10 mouse cellular contexts compared by ENCODE assay signal in the genomic region with DNA sequence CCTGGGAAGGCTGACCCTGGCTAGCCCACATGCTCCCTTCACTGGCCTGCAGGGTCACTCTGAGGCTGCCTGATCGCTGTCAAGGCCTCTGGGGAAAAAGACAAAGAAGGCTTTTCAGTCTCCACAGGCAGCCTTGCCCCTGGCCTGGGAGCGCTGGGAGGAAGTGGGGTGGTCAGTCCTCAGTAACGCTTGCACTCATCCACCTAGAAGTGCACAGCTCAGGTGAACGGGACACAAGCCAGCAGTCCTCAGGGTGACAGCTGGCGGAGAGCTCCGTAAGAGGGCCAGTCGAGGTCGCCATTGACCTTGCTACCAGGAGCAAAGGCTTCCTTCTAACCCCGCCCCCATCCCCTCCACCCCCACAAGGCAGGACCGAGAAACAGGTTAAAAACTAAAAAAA. TPM values are rescaled to one million over a fixed set of nuclear protein-coding genes. Genes with fewer than 3 reads are reported as not detected.
DNase-seq lines count a peak whose midpoint lies in the region; ATAC-seq and TF ChIP-seq lines count a peak whose summit lies in the region.
"Had no signal": no experiment of that assay in that cellular context is flagged by ENCODE, and none has a peak within 500 bp of the region (broad histone marks: within the 10 kb centered on the region; RNA-seq: fewer than 3 reads in every experiment).

No protein-coding gene starts in this region.

- no peaks in the 10 kb centered on the region for H3K27me3 ChIP-seq in hindbrain, embryonic 12.5 days
- H3K27me3 ChIP-seq in hindbrain, embryonic 16.5 days (replicated peaks; ENCODE audit: control insufficient read depth, insufficient read depth, low read length): peaks cover 3% of the 10 kb centered on the region; the same call in 1 of the 2 replicates
- no peaks in the 10 kb centered on the region for H3K27me3 ChIP-seq in Patski
- H3K27me3 ChIP-seq in embryonic facial prominence, embryonic 12.5 days: no peaks in the 10 kb centered on the region
- no peaks in the 10 kb centered on the region for H3K27me3 ChIP-seq in limb, embryonic 14.5 days (ENCODE audit: control insufficient read depth, insufficient read depth, low read length)
- no peaks in the 10 kb centered on the region for H3K27me3 ChIP-seq in intestine, embryonic 15.5 days (replicated peaks)
- H3K27me3 ChIP-seq: liver, embryonic 12.5 days had no signal

- no peak overlapping the region for H3K4me3 ChIP-seq in hindbrain, embryonic 12.5 days
- H3K4me3 ChIP-seq in hindbrain, embryonic 16.5 days (ENCODE audit: low read length): no peak overlapping the region
- no peak overlapping the region for H3K4me3 ChIP-seq in embryonic facial prominence, embryonic 12.5 days
- H3K4me3 ChIP-seq in limb, embryonic 14.5 days (replicated peaks; ENCODE audit: low read length): no peak overlapping the region
- no peak overlapping the region for H3K4me3 ChIP-seq in intestine, embryonic 15.5 days (replicated peaks)
- H3K4me3 ChIP-seq: liver, embryonic 12.5 days had no signal

- no peak for TF ChIP-seq POLR2A in limb, embryonic 14.5 days (IDR thresholded peaks at IDR 0.05; ENCODE audit: borderline replicate concordance, extremely low read depth, insufficient read depth, insufficient read length)

- CTCF ChIA-PET in Patski (lab: Charles Lee): no interaction called here

- peaks cover 14% of the 10 kb centered on the region for H3K4me1 ChIP-seq in hindbrain, embryonic 12.5 days
- peaks cover 3% of the 10 kb centered on the region; the same call in 1 of the 2 replicates for H3K4me1 ChIP-seq in hindbrain, embryonic 16.5 days (ENCODE audit: control insufficient read depth, insufficient read depth, low read depth, low read length)
- H3K4me1 ChIP-seq in embryonic facial prominence, embryonic 12.5 days: peaks cover 17% of the 10 kb centered on the region
- peaks cover 16% of the 10 kb centered on the region for H3K4me1 ChIP-seq in limb, embryonic 14.5 days (ENCODE audit: control insufficient read depth, insufficient read depth, low read length)
- no peaks in the 10 kb centered on the region for H3K4me1 ChIP-seq in intestine, embryonic 15.5 days (replicated peaks)
- H3K4me1 ChIP-seq: liver, embryonic 12.5 days had no signal

- no peaks in the 10 kb centered on the region for H3K9me3 ChIP-seq in hindbrain, embryonic 12.5 days (replicated peaks)
- 0 out of 2 replicates have a peak, but pooled peaks cover 3% of the 10 kb centered on the region for H3K9me3 ChIP-seq in hindbrain, embryonic 16.5 days (ENCODE audit: control insufficient read depth, low read length)
- no peaks in the 10 kb centered on the region for H3K9me3 ChIP-seq in embryonic facial prominence, embryonic 12.5 days
- no peaks in the 10 kb centered on the region; the same call in 1 of the 2 replicates for H3K9me3 ChIP-seq in limb, embryonic 14.5 days (ENCODE audit: control insufficient read depth, low read length)
- H3K9me3 ChIP-seq in intestine, embryonic 15.5 days: no peaks in the 10 kb centered on the region
- H3K9me3 ChIP-seq: liver, embryonic 12.5 days had no signal

- 42% methylated on average over 10 of the region's 10 CpGs for WGBS in hindbrain, embryonic 12.5 days
- WGBS in hindbrain, embryonic 16.5 days: 60% methylated on average over 10 of the region's 10 CpGs
- WGBS in embryonic facial prominence, embryonic 12.5 days: 34% methylated on average over 10 of the region's 10 CpGs
- 48% methylated on average over 10 of the region's 10 CpGs for WGBS in limb, embryonic 14.5 days
- WGBS in intestine, embryonic 15.5 days: 62% methylated on average over 10 of the region's 10 CpGs

- no peak overlapping the region for H3K9ac ChIP-seq in hindbrain, embryonic 12.5 days
- H3K9ac ChIP-seq in hindbrain, embryonic 16.5 days (ENCODE audit: low read depth, low read length): no peak overlapping the region
- H3K9ac ChIP-seq in embryonic facial prominence, embryonic 12.5 days: no peak overlapping the region
- peak overlapping the region; percentile 38 for H3K9ac ChIP-seq in limb, embryonic 14.5 days (ENCODE audit: low read depth, low read length, severe bottlenecking)
- no peak overlapping the region for H3K9ac ChIP-seq in intestine, embryonic 15.5 days
- H3K9ac ChIP-seq: liver, embryonic 12.5 days had no signal

- H3K36me3 ChIP-seq in hindbrain, embryonic 12.5 days: peaks cover 7% of the 10 kb centered on the region; the same call in 1 of the 2 replicates
- H3K36me3 ChIP-seq in hindbrain, embryonic 16.5 days (ENCODE audit: control insufficient read depth, insufficient read depth, low read length): no peaks in the 10 kb centered on the region
- H3K36me3 ChIP-seq in embryonic facial prominence, embryonic 12.5 days: peaks cover 11% of the 10 kb centered on the region
- H3K36me3 ChIP-seq in limb, embryonic 14.5 days (ENCODE audit: control insufficient read depth, insufficient read depth, low read length): peaks cover 18% of the 10 kb centered on the region
- H3K36me3 ChIP-seq in intestine, embryonic 15.5 days: peaks cover 5% of the 10 kb centered on the region

- no peak for TF ChIP-seq CTCF in Patski (IDR thresholded peaks at IDR 0.05)

- POLR2A ChIA-PET in Patski (lab: Charles Lee): interaction anchor here (0.6 to 1.0 kb wide), 2 partner anchors 10 to 139 kb away, joined by 3 to 8 read pairs; no protein-coding TSS in a partner anchor

- in situ Hi-C loops in Patski (cut with MboI; ENCODE audit: low pct_unique_long_range_greater_than_20kb): no loop called here

- no peak for DNase-seq in Patski (ENCODE audit: low read depth, low spot score)
- no peak for DNase-seq in limb, embryonic 14.5 days (ENCODE audit: low spot score)
- DNase-seq in ovary, postnatal 14 days (ENCODE audit: low spot score): no peak
- DNase-seq: cerebellum, adult 9-11 months; gastrocnemius, postnatal 14 days had no signal

- H3K27ac ChIP-seq in hindbrain, embryonic 12.5 days: peak overlapping the region; percentile 44; the same call in 1 of the 2 replicates
- H3K27ac ChIP-seq in hindbrain, embryonic 16.5 days (ENCODE audit: low read depth, low read length): no peak overlapping the region
- peak overlapping the region; percentile 77 for H3K27ac ChIP-seq in embryonic facial prominence, embryonic 12.5 days
- H3K27ac ChIP-seq in limb, embryonic 14.5 days (replicated peaks; ENCODE audit: low read depth, low read length): peak overlapping the region; percentile 80
- no peak overlapping the region for H3K27ac ChIP-seq in intestine, embryonic 15.5 days
- H3K27ac ChIP-seq: liver, embryonic 12.5 days had no signal

- H3K4me2 ChIP-seq in hindbrain, embryonic 12.5 days (replicated peaks): no peak overlapping the region
- H3K4me2 ChIP-seq in hindbrain, embryonic 16.5 days (ENCODE audit: low read length): no peak overlapping the region
- no peak overlapping the region for H3K4me2 ChIP-seq in embryonic facial prominence, embryonic 12.5 days (replicated peaks)
- H3K4me2 ChIP-seq in limb, embryonic 14.5 days (replicated peaks; ENCODE audit: low read depth, low read length, severe bottlenecking): no peak overlapping the region
- no peak overlapping the region for H3K4me2 ChIP-seq in intestine, embryonic 15.5 days (replicated peaks)
- H3K4me2 ChIP-seq: liver, embryonic 12.5 days had no signal

- ATAC-seq in hindbrain, embryonic 12.5 days (ENCODE audit: low FRiP score): no peak
- no peak for ATAC-seq in hindbrain, embryonic 16.5 days
- peak; percentile 18 for ATAC-seq in Patski
- ATAC-seq in embryonic facial prominence, embryonic 12.5 days (ENCODE audit: insufficient number of reproducible peaks, insufficient read depth, low FRiP score, low TSS enrichment): no peak
- ATAC-seq in limb, embryonic 14.5 days (ENCODE audit: low FRiP score, low read depth): no peak
- no peak for ATAC-seq in intestine, embryonic 15.5 days
- ATAC-seq: liver, embryonic 12.5 days had no signal

RNA-seq across cellular contexts. Expression of gene Cmtm7, which starts 13.6 kb away (rescaled TPM):
- 43.9 and 50.9 TPM in 2 replicates for polyA plus RNA-seq in hindbrain, embryonic 12.5 days (2016; fragmentation: Nextera tagmentation; extraction: Ambion mirVana)
- polyA plus RNA-seq in hindbrain, embryonic 16.5 days (2015; fragmentation: Nextera tagmentation; extraction: Ambion mirVana): 9.5 and 13.8 TPM in 2 replicates
- 73.0 TPM for polyA plus RNA-seq in Patski (2021)
- 79.6 and 82.0 TPM in 2 replicates for polyA plus RNA-seq in embryonic facial prominence, embryonic 12.5 days (2016; fragmentation: Nextera tagmentation; extraction: Ambion mirVana)
- 118 and 165 TPM in 2 replicates for polyA plus RNA-seq in limb, embryonic 14.5 days (2012; rRNA removed)
- 126 and 127 TPM in 2 replicates for polyA plus RNA-seq in limb, embryonic 14.5 days (2014; fragmentation: Nextera tagmentation; extraction: Ambion mirVana)
- polyA plus RNA-seq in intestine, embryonic 15.5 days (2015; fragmentation: Nextera tagmentation; extraction: Ambion mirVana): 89.8 and 100 TPM in 2 replicates

RNA-seq across cellular contexts. Expression of gene Cmtm6, which starts 37.1 kb away (rescaled TPM):
- polyA plus RNA-seq in hindbrain, embryonic 12.5 days (2016; fragmentation: Nextera tagmentation; extraction: Ambion mirVana): 25.8 and 26.0 TPM in 2 replicates
- polyA plus RNA-seq in hindbrain, embryonic 16.5 days (2015; fragmentation: Nextera tagmentation; extraction: Ambion mirVana): 21.0 and 21.2 TPM in 2 replicates
- polyA plus RNA-seq in Patski (2021): 64.0 TPM
- 29.1 and 31.8 TPM in 2 replicates for polyA plus RNA-seq in embryonic facial prominence, embryonic 12.5 days (2016; fragmentation: Nextera tagmentation; extraction: Ambion mirVana)
- 21.9 and 23.4 TPM in 2 replicates for polyA plus RNA-seq in limb, embryonic 14.5 days (2012; rRNA removed)
- polyA plus RNA-seq in limb, embryonic 14.5 days (2014; fragmentation: Nextera tagmentation; extraction: Ambion mirVana): 40.5 and 41.0 TPM in 2 replicates
- polyA plus RNA-seq in intestine, embryonic 15.5 days (2015; fragmentation: Nextera tagmentation; extraction: Ambion mirVana): 77.5 and 77.7 TPM in 2 replicates

Comparison
In these comparisons a context has a peak if more than half of its experiments do, and no peak if none do; other contexts are left out.
1. H3K27ac ChIP-seq: peak in hindbrain, embryonic 12.5 days (single experiment), embryonic facial prominence, embryonic 12.5 days (single experiment) and limb, embryonic 14.5 days (single experiment); none in hindbrain, embryonic 16.5 days (single experiment) and intestine, embryonic 15.5 days (single experiment).